Mouse (Mus musculus): Measurements from ENCODE around the gene Map7.
A peak's percentile ranks its signal among the peaks of the same experiment; 100 is the strongest.

Map7 gene

DNA sequence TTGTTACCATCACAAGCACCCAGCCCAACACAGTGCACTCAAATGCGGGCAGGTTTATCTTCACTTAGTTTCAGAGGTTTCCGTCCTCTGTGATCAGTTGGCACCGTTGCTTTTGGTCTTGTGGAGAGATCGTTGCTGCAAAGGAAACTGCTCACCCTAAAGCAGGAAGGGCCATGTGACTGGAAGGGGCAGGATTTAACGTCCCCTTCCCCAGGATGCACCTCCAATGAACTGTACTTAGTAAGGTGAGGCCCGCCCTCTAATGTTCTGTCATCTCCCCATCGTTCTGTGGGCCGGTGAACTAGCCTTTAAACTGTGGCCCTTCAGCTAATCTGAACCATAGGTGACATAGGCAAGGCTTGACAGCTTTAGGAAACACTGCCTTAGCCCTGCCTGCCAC is 71.3 kb downstream of the Map7 start:
- peak; percentile 23 for DNase-seq (ENCODE audit: low read depth, low spot score)

DNA sequence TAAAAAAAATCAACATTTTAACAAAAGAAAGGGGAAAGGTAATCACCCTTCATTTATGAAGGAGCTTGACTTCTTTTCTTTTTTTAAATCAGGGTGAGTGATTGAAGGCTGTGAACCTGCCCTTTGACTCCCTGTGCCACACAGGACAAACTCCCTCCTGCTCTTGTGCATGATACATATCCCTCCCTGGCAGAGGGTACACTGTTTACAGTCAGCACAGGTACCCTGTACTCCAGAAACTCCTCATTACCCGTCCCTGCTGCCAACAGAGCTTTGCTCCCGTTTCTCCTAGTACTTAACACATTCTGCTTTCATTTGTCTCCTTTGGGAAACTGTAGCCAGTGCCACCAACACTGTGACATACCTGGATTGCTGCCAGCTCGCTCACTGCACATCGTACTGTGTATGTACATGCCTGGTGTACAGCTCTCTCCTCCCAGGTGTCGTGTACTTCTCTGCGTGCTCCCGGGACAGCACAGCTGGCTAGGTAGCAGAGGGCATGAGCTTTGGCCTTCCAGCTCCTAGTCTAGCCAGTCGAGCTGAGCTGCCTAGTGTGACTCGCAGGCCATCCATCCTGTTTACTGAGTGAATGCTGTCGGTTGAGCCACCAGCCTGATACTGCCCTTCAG is 72.3 kb downstream of the Map7 start:
- Histone ChIP-seq H3K36me3 (ENCODE audit: control insufficient read depth, insufficient read depth, low read length, poor library complexity, severe bottlenecking) (no peaks in the 10 kb centered on the region), H3K27me3 (ENCODE audit: control insufficient read depth, insufficient read depth, low read length, poor library complexity, severe bottlenecking) (no peaks in the 10 kb centered on the region)
- DNase-seq (ENCODE audit: low read depth, low spot score) = no peak

More for the DNA sequence above, 71.3 kb downstream of the Map7 start:
- Histone ChIP-seq H3K36me3 (ENCODE audit: control insufficient read depth, insufficient read depth, low read length, poor library complexity, severe bottlenecking) (no peaks in the 10 kb centered on the region), H3K27me3 (ENCODE audit: control insufficient read depth, insufficient read depth, low read length, poor library complexity, severe bottlenecking) (no peaks in the 10 kb centered on the region)

DNA sequence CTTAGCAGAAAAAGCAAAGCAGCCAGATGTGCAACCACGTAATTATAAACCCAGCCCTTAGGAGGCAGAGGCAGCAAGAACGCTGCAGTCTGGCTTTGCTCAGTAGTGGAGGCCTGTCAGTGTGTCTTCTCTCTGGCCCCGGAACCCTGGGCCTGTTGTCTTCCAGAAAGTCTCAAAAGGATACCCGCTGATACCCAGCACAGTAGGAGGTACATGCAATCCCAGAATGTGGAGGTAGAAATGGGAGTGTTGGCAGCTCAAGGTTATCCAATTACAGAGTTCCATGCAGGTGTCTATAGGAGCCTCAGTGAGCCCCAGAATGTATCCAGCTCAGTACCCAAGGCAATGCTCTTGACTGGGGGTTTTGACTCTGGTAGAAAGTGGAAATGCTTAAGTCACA is 73.7 kb downstream of the Map7 start:
- no peak for DNase-seq (ENCODE audit: low read depth, low spot score)
- Histone ChIP-seq H3K27me3 (ENCODE audit: control insufficient read depth, insufficient read depth, low read length, poor library complexity, severe bottlenecking) (no peaks in the 10 kb centered on the region), H3K36me3 (ENCODE audit: control insufficient read depth, insufficient read depth, low read length, poor library complexity, severe bottlenecking) (no peaks in the 10 kb centered on the region)

DNA sequence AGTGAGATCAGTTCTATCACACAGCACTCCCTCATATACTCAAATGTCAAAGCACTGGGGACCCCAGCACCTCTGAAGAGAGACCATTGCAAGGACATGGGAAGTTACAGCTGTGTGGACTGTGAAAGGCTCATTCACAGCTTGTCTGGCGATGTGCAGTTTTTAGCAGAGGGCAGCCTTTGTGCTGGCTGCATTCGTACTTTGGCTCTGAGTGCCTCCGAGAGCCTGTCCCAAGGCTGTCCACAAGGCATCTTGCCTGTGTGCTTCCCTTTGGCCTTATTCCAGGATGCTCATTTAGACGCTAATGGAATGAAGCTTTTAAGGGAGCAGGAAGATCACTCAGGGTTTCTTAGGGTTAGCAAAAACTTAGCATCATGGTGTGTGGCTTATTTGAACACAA is 78.5 kb downstream of the Map7 start:
- Histone ChIP-seq H3K36me3 (ENCODE audit: control insufficient read depth, insufficient read depth, low read length, poor library complexity, severe bottlenecking) (no peaks in the 10 kb centered on the region), H3K27me3 (ENCODE audit: control insufficient read depth, insufficient read depth, low read length, poor library complexity, severe bottlenecking) (no peaks in the 10 kb centered on the region)
- no peak for DNase-seq (ENCODE audit: low read depth, low spot score)

DNA sequence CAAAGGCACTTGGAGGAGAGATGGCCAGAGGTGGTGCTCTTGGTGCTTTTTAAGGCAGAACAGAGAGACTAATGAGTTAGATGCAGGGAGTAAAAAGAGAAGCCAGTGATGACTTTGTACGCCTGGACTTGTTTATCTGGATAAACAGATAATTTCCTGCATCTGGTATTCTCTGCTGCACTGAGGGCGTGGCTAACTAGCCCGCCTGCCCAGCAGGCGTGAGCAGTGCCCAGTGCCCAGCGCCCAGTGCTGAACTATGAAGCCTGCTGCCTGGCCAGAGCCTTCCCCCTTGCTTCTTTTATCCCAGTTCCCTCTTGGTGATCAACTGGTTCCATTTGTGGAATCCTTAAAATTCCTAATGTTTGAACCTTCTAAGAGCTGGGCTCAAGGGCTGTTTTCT is 81.8 kb downstream of the Map7 start:
- Histone ChIP-seq H3K27me3 (ENCODE audit: control insufficient read depth, insufficient read depth, low read length, poor library complexity, severe bottlenecking) (no peaks in the 10 kb centered on the region), H3K36me3 (ENCODE audit: control insufficient read depth, insufficient read depth, low read length, poor library complexity, severe bottlenecking) (no peaks in the 10 kb centered on the region)
- DNase-seq (ENCODE audit: low read depth, low spot score) = no peak

DNA sequence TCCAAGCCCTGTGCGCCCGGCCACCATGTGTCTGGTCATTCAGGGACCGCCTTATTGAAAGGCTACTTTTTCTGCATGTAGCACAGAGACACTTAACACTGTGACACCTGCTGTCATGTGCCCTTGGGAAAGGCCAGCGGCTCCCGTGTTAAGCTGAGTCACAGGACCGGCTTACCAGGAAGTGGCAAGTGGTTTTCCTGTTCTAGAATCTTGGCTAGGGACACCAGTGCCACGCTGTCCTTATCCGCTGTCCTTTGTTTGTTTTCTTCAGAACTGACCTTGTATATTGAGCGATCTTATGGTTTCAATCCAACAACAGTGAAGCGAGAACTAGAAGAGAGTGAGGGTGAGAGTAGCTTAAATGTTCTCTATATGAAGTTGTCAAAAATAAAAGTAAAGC is 85.2 kb downstream of the Map7 start:
- H3K36me3 ChIP-seq (ENCODE audit: control insufficient read depth, insufficient read depth, low read length, poor library complexity, severe bottlenecking) = no peaks in the 10 kb centered on the region
- no peaks in the 10 kb centered on the region for H3K27me3 ChIP-seq (ENCODE audit: control insufficient read depth, insufficient read depth, low read length, poor library complexity, severe bottlenecking)
- DNase-seq (ENCODE audit: low read depth, low spot score) = no peak

DNA sequence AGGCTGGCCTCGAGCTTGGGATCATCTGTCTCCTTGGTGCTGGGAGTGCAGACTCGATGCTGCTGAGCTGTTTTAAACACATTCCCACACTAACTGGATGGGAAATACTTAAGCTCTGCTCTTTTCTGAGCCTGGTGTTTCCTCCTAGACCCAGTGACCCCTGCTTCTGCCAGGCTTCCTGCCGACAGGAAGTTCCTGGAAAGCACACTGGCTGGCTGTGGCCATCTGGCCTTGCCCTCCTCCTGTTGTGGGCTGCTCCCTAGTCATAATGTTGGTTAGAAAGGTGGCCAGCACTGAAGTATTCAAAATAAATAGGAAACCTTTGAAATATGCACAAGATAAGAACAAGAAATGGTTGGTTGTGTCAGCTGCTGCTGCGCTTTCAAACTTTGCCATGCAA is 86.2 kb downstream of the Map7 start:
- Histone ChIP-seq H3K27me3 (ENCODE audit: control insufficient read depth, insufficient read depth, low read length, poor library complexity, severe bottlenecking) (no peaks in the 10 kb centered on the region), H3K36me3 (ENCODE audit: control insufficient read depth, insufficient read depth, low read length, poor library complexity, severe bottlenecking) (no peaks in the 10 kb centered on the region)
- no peak for DNase-seq (ENCODE audit: low read depth, low spot score)

DNA sequence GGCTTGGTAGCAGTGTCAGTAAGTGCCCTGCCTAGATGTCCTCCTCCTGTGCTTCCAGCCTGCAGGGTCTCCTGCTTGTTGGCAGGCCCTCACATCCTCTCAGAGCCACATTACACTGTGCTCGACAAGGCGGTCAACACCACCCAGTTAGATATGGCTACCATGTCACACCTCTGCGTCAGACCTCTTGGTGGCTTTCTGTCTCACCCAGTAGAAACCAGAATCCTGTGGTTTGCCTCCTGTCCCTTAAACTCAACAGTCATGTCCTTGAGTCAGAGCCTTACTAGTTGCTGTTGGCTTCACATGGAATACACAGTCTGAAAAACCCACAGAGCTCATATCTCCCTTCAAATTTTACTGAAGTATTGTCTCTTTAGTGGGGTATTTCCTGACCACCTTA is 87.4 kb downstream of the Map7 start:
- H3K27me3 ChIP-seq (ENCODE audit: control insufficient read depth, insufficient read depth, low read length, poor library complexity, severe bottlenecking) = no peaks in the 10 kb centered on the region
- H3K36me3 ChIP-seq (ENCODE audit: control insufficient read depth, insufficient read depth, low read length, poor library complexity, severe bottlenecking) = no peaks in the 10 kb centered on the region
- no peak for DNase-seq (ENCODE audit: low read depth, low spot score)

DNA sequence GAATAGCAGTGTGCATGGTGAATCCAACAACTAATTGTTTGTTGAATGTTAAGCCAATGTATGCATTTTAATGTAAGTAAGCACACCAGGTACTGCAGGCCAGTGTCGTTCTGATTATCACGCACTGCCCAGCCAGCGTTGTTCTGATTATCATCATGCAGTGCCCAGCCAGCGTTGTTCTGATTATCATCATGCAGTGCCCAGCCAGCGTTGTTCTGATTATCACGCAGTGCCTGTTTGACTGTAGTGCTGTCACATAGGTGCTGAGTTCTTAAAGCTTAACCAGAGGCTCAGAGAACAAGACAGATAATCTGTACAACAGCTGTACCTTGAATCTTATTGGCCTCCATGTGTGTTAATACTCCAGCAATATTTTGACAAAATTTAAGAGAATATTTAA is 88.0 kb downstream of the Map7 start:
- no peak for DNase-seq (ENCODE audit: low read depth, low spot score)
- no peaks in the 10 kb centered on the region for H3K27me3 ChIP-seq (ENCODE audit: control insufficient read depth, insufficient read depth, low read length, poor library complexity, severe bottlenecking)
- no peaks in the 10 kb centered on the region for H3K36me3 ChIP-seq (ENCODE audit: control insufficient read depth, insufficient read depth, low read length, poor library complexity, severe bottlenecking)

DNA sequence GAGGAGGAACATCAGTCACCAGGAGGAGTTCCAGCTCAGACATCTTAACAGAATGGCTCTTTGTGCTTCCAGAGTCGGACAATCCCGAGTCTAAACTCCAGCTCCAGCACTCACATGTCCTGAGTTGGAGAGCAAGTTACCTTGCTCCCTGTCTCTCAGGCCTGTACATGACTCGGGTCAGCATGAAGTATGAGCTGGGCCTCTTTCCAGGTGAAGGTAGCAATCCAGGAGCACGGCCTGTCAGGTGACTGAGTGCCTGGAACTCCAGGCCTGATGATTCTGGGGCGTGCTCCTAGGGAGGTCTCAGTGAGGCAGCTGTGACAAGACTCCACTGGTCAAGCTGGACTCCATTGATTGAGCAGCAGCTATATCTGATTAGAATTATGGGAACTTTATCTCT is 90.0 kb downstream of the Map7 start:
- H3K36me3 ChIP-seq (ENCODE audit: control insufficient read depth, insufficient read depth, low read length, poor library complexity, severe bottlenecking) = no peaks in the 10 kb centered on the region
- DNase-seq (ENCODE audit: low read depth, low spot score) = no peak
- H3K27me3 ChIP-seq (ENCODE audit: control insufficient read depth, insufficient read depth, low read length, poor library complexity, severe bottlenecking) = no peaks in the 10 kb centered on the region

DNA sequence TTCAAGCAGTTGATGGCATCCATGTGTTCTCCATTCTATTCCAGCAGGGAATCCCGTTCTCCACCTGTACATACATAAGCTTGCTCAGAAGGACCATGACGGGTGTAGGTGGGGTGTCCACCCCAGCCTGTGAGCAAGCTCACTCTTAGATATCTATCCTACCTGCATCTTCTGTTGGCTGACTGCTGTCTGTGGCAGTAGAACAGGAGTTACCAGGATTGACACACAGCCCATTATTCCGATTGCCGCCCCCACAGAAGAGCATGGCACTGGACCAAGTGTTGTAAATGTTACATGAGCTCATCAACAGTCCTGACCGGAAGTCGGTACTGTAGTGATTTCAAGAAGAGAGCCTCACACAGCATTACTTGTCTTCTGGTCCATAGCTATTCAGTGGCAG is 92.6 kb downstream of the Map7 start:
- no peak for DNase-seq (ENCODE audit: low read depth, low spot score)
- Histone ChIP-seq H3K36me3 (ENCODE audit: control insufficient read depth, insufficient read depth, low read length, poor library complexity, severe bottlenecking) (no peaks in the 10 kb centered on the region), H3K27me3 (ENCODE audit: control insufficient read depth, insufficient read depth, low read length, poor library complexity, severe bottlenecking) (no peaks in the 10 kb centered on the region)

DNA sequence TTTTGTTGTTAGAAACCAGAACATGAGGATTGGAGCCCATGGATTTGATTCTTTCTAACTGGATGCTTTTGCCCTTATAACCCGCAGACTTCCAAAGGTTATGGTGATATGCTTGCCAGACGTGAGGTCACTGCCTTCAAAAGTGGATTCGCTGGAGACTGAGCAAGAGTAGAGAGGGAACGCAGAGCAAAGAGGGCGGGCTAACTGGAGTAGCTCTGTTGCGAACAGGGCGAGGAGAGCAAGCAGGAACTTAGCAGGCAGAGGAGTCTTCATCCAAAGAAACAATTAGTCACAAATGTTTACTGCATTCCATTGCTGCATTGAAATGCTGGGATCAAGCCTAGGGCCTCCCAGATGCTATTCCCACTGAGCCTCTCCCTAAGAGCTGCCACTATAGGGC is 95.0 kb downstream of the Map7 start:
- no peaks in the 10 kb centered on the region for H3K36me3 ChIP-seq (ENCODE audit: control insufficient read depth, insufficient read depth, low read length, poor library complexity, severe bottlenecking)
- no peaks in the 10 kb centered on the region for H3K27me3 ChIP-seq (ENCODE audit: control insufficient read depth, insufficient read depth, low read length, poor library complexity, severe bottlenecking)
- no peak for DNase-seq (ENCODE audit: low read depth, low spot score)

DNA sequence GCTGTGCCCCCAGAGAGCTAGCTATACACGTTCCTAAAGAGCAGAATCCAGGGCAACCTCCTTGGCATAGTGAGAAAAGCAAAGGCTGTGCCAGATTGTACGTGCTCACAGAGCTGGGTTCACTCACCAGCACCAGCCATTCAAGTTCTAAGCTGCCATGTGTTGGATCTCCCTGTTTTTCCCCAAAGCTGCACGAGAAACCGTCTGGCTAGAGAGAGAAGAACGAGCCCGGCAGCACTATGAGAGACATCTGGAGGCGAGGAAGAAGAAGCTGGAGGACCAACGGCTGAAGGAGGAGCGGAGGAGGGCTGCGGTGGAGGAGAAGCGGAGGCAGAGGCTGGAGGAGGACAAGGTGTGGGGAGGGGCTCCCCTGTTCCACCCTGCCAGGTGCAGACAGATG is 96.8 kb downstream of the Map7 start:
- Histone ChIP-seq H3K27me3 (ENCODE audit: control insufficient read depth, insufficient read depth, low read length, poor library complexity, severe bottlenecking) (no peaks in the 10 kb centered on the region), H3K36me3 (ENCODE audit: control insufficient read depth, insufficient read depth, low read length, poor library complexity, severe bottlenecking) (no peaks in the 10 kb centered on the region)
- DNase-seq (ENCODE audit: low read depth, low spot score) = no peak

DNA sequence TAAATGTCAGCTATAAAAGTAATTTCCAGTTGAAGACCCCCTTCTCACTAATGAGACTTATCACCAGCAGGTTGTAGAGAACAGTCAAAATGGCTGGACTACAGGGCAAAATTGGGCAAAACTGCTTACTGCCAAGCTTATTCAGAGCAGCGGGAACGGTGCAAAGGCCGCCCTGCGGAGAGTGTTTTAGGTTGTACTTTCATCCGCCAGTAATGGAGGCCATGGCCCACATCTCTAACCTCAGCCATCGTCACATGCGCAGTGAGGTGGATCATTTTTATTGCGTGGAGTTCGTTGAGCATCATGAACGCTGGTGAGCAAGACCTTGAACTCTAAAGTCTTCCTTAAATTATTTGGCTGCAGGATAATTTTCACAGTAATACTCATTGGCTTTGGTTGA is 100.8 kb downstream of the Map7 start:
- no peak for DNase-seq (ENCODE audit: low read depth, low spot score)
- H3K27me3 ChIP-seq (ENCODE audit: control insufficient read depth, insufficient read depth, low read length, poor library complexity, severe bottlenecking) = no peaks in the 10 kb centered on the region
- H3K36me3 ChIP-seq (ENCODE audit: control insufficient read depth, insufficient read depth, low read length, poor library complexity, severe bottlenecking) = no peaks in the 10 kb centered on the region

DNA sequence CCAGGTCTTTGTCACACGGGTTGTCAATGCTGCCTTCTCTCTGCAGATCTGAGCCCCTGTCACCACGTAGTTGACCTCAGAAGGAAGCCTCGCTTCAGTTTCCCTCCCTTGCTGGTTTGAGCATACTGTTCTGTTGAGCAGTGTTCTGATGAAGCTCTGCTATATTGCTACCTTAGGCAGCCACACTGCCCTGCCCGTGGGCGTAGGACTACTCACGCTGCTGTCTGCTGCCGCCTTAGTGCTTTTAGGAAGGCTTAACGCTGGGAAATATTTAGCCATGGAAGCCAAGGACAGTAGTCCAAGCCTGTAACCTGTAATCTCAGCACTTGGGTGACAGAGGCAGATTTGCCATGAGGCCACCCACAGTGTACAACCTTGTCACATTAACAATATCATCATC is 107.3 kb downstream of the Map7 start:
- Histone ChIP-seq H3K36me3 (ENCODE audit: control insufficient read depth, insufficient read depth, low read length, poor library complexity, severe bottlenecking) (no peaks in the 10 kb centered on the region), H3K27me3 (ENCODE audit: control insufficient read depth, insufficient read depth, low read length, poor library complexity, severe bottlenecking) (no peaks in the 10 kb centered on the region)
- no peak for DNase-seq (ENCODE audit: low read depth, low spot score)

DNA sequence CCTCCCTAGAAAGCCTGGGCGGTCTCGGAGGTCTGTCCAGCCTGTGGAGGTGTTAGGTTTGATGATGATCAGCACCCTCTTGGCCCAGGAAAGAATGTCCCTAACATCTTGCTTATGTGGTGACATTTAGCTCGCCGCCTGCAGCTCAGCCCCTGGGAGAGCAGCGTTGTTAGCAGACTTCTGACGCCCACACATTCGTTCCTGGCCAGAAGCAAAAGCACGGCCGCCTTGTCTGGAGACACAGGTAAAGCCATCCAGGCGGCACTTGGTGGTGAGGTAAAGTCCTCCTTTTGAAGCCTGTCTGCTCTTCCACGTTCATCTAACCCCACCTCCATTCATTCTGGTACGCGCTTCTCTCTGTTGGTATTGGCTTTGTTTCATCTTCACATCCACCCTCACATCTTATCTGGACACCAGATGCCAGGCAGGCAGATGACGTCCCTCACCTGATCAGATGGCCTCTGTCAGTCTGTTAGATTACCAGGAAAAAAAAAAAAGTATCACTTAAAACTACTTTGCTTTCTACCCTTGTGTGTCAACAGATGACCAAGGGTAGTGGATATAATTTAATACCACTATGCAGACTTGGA is 108.9 kb downstream of the Map7 start:
- no peaks in the 10 kb centered on the region for H3K36me3 ChIP-seq (ENCODE audit: control insufficient read depth, insufficient read depth, low read length, poor library complexity, severe bottlenecking)
- no peak for DNase-seq (ENCODE audit: low read depth, low spot score)
- no peaks in the 10 kb centered on the region for H3K27me3 ChIP-seq (ENCODE audit: control insufficient read depth, insufficient read depth, low read length, poor library complexity, severe bottlenecking)
